Mouse (Mus musculus) kidney, adult 2 months (tissue): ENCODE measurements around the gene Clstn3. TPM values are rescaled to one million over a fixed set of nuclear protein-coding genes. Genes with fewer than 3 reads are reported as not detected.
"Not testable (repeated sequence)": the region's sequence is repeated elsewhere in the genome, so short reads cannot be mapped to it uniquely, and the experiment has no call there.

ENCODE experiments used
- DNase-seq: peaks from one replicate; pipeline ENCODE4 v3.0.0; 2021
- H3K27ac ChIP-seq: fragments of 200-500 bp; 2 replicates; pipeline ENCODE4 v1.5.1; 2012; ENCODE audit warnings: low read depth, low read length, control low read depth, inconsistent platforms; ENCODE audit not compliant: insufficient read depth
- H3K27me3 ChIP-seq: fragments of 200-500 bp; replicated peaks from 2 replicates; pipeline ENCODE4 v1.6.1; 2012; ENCODE audit warnings: mild to moderate bottlenecking, moderate library complexity, low read length, inconsistent platforms; ENCODE audit not compliant: control insufficient read depth, insufficient read depth
- H3K36me3 ChIP-seq: fragments of 200-500 bp; 2 replicates; pipeline ENCODE4 v1.6.1; 2012; ENCODE audit warnings: mild to moderate bottlenecking, moderate library complexity, low read length, inconsistent platforms; ENCODE audit not compliant: control insufficient read depth, insufficient read depth
- H3K4me1 ChIP-seq: fragments of 200-500 bp; 2 replicates; pipeline ENCODE4 v1.6.1; 2011; ENCODE audit warnings: low read length; ENCODE audit not compliant: control insufficient read depth, insufficient read depth
- H3K4me3 ChIP-seq: fragments of 200-500 bp; 2 replicates; pipeline ENCODE4 v1.5.1; 2011; ENCODE audit warnings: mild to moderate bottlenecking, low read depth, low read length, control low read depth; ENCODE audit not compliant: insufficient read depth
- CTCF ChIP-seq: fragments of 200-500 bp; conservative IDR thresholded peaks from 2 replicates; pipeline ENCODE4 v1.5.1; 2011; ENCODE audit warnings: low read depth, mild to moderate bottlenecking, control low read depth, low read length, moderate library complexity, mixed read lengths; ENCODE audit not compliant: insufficient read depth, insufficient read length
- POLR2A ChIP-seq: fragments of 200-500 bp; IDR thresholded peaks from one replicate; pipeline ENCODE4 v1.6.1; 2011; ENCODE audit warnings: low read depth, low read length, control low read depth
- WGBS: fragments of 180-500 bp; shearing (Covaris S2); methylation state at CpG from one replicate; pipeline ENCODE4 v1.1.7; 2018; 5-methylcytosine and 5-hydroxymethylcytosine counted together
- polyA plus RNA-seq: library from polyadenylated mRNA; depleted of rRNA; stranded (reverse); fragments of >200 nt; gene quantifications from 2 replicates; pipeline ENCODE4 v1.2.3, GENCODE M21; 2012

Clstn3 gene
- polyA plus RNA-seq, 1 experiment, result 15.5 TPM

DNA sequence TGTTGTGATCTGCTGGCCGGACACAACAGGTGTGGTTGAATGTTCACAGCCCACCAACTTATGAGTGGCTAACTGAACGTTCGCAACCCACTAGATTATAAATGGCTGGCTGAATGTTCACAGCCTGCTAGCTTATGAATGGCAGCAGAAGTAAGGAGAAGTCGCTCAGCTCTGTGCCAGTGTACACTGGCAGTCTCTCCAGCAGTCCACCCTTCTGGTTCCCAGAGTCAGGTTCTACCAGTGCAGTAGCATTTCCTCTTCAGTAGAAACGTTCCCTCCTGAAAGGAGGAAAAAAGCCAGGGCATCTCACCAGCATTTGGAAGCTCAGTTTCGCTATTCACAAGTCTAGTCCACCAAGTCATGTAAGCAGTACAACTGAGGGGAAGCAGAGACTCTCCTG, 39.1 kb downstream of the Clstn3 start:
- H3K4me3 ChIP-seq, result no peak overlapping the region
- H3K4me1 ChIP-seq, result peaks cover 3% of the 10 kb centered on the region; the same call in 1 of the 2 replicates
- 73% methylated on average over 6 of the region's 6 CpGs for WGBS
- DNase-seq, result no peak
- TF ChIP-seq CTCF (no peak), POLR2A (no peak)
- H3K27ac ChIP-seq, result no peak overlapping the region
- H3K27me3 ChIP-seq, result no peaks in the 10 kb centered on the region
- no peaks in the 10 kb centered on the region for H3K36me3 ChIP-seq

DNA sequence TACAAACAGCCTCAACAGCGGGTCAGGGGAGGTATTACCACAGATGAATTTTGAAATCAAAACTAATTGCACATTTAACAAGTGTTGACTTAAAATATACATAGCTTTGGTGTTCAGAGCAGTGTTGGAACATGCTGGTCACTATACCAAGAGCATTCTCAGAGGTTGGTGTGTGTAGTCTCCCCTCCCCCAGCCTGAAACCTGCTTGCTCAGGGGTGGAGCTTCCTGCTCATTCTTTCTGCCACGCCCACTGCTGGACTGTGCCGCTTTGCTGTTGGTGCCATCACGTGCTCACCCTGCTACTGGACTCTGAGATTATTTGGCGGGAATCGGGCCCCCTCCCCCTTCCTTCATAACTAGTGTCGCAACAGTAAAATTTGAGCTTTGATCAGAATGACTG, 39.6 kb downstream of the Clstn3 start:
- WGBS, result 48% methylated on average over 7 of the region's 7 CpGs
- peak; percentile 77 for DNase-seq

DNA sequence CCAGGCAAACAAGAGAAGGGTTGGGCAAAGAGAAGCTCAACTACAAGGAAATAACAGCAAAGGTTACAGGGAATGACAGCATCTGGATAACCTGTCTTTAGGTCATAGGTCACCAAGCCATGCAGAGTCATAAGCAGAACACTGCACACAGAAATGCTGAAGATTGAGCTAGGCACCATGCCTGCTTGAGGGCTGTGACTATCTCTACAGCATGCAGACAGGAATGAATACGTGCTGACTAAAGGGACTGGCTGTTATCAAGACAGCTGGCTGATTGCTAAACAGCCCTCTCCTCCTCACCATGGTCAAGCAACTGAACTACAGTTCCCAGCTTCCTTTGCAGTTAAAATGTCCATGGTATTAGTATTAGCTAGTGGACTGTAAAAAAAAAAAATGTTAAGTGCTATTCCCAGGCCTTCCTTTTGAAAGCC, 40.5 kb downstream of the Clstn3 start:
- DNase-seq, result no peak
- no peak overlapping the region for H3K4me3 ChIP-seq
- no peaks in the 10 kb centered on the region for H3K27me3 ChIP-seq
- no peak overlapping the region for H3K27ac ChIP-seq
- TF ChIP-seq POLR2A (no peak), CTCF (no peak)
- WGBS, result 53% methylated on average over 1 of the region's 1 CpGs
- no peaks in the 10 kb centered on the region for H3K36me3 ChIP-seq
- peaks cover 3% of the 10 kb centered on the region; the same call in 1 of the 2 replicates for H3K4me1 ChIP-seq

More for the DNA sequence above, 39.6 kb downstream of the Clstn3 start:
- H3K27me3 ChIP-seq, H3K4me3 ChIP-seq, H3K27ac ChIP-seq, H3K36me3 ChIP-seq, H3K4me1 ChIP-seq: not testable (repeated sequence)

DNA sequence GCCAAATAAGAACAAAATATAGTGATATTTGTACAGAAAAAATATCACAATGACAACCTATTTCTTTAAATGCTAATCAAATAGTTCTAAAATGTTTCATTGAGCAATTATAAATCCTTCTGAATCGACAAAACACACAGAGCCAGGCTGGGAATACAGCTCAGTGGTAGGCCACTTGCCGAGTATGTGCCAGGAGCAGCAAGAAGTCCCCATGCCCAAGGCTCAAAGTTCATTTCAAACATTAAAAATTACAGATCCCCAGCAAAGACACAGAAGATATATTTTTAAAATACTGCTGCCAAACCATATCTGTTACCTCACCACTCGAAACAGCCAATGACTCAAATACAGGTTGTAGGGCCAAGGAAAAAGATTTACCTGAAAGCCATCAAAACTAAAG, 45.9 kb downstream of the Clstn3 start:
- 69% methylated on average over 3 of the region's 3 CpGs for WGBS
- H3K36me3 ChIP-seq, result no peaks in the 10 kb centered on the region
- peaks cover 4% of the 10 kb centered on the region; the same call in 1 of the 2 replicates for H3K4me1 ChIP-seq
- peak; percentile 72 for DNase-seq
- TF ChIP-seq CTCF, result no peak
- no peak for TF ChIP-seq POLR2A
- H3K4me3 ChIP-seq, result no peak overlapping the region
- H3K27me3 ChIP-seq, result no peaks in the 10 kb centered on the region
- no peak overlapping the region for H3K27ac ChIP-seq

DNA sequence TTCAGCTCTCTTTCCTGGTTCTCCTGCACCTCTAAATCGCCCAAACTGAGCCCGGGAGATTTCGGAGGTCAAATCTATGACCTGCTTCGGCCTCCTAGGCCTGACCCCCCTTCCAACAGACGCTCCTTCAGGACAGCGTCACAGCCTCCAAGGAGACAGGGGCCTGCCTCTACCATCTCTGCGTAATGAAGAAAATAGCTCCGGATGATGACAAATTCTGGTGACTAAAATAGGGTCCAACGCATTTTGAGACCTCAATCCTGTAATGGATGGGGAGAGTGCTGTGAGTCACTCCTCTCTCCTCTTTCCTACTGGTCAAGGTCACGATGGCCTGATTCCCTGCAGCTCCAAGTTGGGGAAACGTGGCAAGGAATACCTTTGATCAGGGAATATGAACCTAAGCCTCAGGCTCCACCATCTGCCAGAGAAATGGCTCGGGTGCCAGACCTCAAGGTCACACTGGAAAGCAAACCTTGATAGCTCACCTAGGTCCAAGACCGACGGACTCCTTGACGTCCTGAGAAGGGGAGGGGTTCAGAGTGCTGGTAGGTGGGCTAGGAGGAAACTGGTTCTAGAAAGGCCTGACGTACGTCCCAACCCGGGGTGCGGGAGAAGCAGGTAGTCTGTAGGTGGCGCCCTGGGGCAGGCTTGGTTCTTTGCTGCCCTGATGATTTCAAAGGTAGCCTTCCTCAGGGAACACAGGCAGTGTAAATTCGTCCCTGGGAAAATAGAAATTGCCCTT, 49.1 kb downstream of the Clstn3 start:
- DNase-seq, result peak; percentile 94
- Histone ChIP-seq H3K36me3 (no peaks in the 10 kb centered on the region; the same call in 1 of the 2 replicates), H3K27ac (peak overlapping the region; percentile 99), H3K4me3 (peak overlapping the region; percentile 97), H3K4me1 (peaks cover 4% of the 10 kb centered on the region; the same call in 1 of the 2 replicates), H3K27me3 (no peaks in the 10 kb centered on the region)
- WGBS, result 1% methylated on average over 21 of the region's 21 CpGs
- TF ChIP-seq CTCF, result peak; percentile 86
- no peak for TF ChIP-seq POLR2A

DNA sequence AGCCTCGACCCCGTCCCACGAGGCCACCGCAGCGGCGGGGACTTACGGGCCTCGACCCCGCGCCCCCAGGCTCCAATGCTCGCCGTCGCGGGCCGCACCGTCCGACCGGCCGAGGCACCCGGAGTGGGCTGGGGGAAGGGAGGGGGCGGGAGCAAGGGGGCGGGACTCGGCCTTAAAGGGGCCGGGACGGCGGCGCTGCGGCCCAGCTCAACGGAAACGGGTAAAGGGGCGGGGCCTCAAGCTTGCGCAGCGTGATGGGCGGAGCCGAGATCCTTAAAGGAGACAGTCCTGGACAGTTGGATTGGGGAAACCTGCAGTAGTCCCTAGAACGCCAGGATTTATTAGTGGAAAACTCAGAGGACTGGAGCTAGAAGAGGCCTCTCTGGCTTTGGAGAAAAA, 49.7 kb downstream of the Clstn3 start, which contains the start of gene Pex5:
Gene Pex5 (minus strand): TSS at position 141 of the 399 bp plus-strand sequence.
- peak; percentile 98 for DNase-seq
- Histone ChIP-seq H3K27me3 (no peaks in the 10 kb centered on the region), H3K4me1 (peaks cover 4% of the 10 kb centered on the region; the same call in 1 of the 2 replicates), H3K36me3 (no peaks in the 10 kb centered on the region; the same call in 1 of the 2 replicates), H3K4me3 (peak within 1 kb of the TSS; percentile 97), H3K27ac (peak within 1 kb of the TSS; percentile 99)
- WGBS, result 1% methylated on average over 36 of the region's 36 CpGs
- TF ChIP-seq CTCF, result no peak
- TF ChIP-seq POLR2A, result peak; percentile 47

DNA sequence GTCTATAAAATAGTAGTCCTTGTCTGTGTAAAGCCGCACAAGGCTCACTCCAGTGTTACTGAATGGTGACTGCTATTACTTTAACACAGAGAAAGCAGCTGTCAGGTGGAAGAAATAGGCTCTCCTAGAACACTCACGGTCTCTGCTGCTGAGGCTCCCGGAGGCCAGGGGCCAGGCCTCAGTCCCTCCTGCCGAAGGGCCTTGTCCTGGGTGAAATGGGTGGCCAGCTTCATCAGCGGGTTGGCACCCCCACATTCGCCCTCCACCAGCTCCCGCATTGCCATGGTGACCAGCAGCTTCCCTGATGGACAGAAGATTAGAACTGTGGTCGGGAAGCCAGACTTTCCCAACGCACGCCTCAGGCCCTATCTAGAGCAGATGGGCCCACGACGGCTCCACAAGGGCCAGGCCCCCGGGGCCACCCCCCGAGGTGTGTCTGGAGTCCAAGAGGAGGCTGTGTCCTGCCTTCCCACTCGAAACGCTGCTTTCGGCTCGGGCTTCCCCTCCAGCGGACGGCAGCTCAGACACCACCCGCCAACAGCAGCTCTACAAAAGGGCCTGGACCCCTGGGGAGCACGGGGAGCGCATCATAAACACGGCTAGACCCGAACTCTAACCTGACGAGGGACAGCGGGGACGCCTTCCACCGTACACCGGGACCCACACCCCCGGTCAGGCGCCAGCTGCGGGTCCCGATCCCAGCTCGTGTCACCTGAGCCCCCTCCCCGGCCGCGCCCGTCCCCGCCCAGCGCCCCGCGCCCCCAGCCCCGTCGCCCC, 50.3 kb downstream of the Clstn3 start:
- Histone ChIP-seq H3K36me3 (no peaks in the 10 kb centered on the region; the same call in 1 of the 2 replicates), H3K27ac (peak overlapping the region; percentile 42; the same call in 1 of the 2 replicates), H3K4me3 (peak overlapping the region; percentile 97), H3K27me3 (no peaks in the 10 kb centered on the region), H3K4me1 (peaks cover 4% of the 10 kb centered on the region; the same call in 1 of the 2 replicates)
- peak; percentile 41 for DNase-seq
- 2% methylated on average over 45 of the region's 45 CpGs for WGBS
- no peak for TF ChIP-seq CTCF
- no peak for TF ChIP-seq POLR2A
